Mouse (Mus musculus): ENCODE measurements around the gene Hoxc12. TPM values are rescaled to one million over a fixed set of nuclear protein-coding genes. Genes with fewer than 3 reads are reported as not detected.

Hoxc12 gene
- not detected for total RNA-seq (2023)

DNA sequence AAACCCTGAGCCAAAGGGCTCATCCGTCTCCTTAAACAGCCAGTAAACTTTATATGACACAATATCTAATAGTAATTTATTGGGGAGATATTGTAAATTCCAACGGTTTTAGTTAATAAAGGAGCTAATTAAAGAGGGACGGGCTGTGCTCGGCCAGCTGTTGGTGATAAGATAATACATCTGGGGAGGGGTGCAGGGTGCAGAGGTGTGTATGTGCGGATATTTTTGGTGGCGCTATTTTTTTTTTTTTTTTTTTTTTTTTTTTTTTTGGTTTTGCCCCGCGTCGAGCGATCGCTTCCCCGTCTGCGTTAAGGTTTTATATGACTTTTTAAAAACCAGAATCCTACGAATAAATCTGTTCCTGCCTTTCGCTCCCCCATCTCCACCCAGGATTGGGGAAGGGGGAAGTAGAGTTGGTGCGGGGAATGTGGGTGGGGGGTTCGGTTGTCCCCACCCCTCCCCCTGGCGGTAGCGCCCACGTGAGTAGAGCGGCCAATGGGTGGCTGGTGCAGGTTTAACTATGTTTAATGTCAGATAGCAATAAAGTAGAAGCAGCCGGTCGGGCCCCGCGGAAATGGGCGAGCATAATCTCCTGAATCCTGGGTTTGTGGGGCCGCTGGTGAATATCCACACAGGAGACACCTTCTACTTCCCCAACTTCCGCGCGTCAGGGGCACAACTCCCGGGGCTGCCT lies at the start of gene Hoxc12:
Gene Hoxc12 (plus strand): TSS at position 479 of the 694 bp plus-strand sequence.

DNA sequence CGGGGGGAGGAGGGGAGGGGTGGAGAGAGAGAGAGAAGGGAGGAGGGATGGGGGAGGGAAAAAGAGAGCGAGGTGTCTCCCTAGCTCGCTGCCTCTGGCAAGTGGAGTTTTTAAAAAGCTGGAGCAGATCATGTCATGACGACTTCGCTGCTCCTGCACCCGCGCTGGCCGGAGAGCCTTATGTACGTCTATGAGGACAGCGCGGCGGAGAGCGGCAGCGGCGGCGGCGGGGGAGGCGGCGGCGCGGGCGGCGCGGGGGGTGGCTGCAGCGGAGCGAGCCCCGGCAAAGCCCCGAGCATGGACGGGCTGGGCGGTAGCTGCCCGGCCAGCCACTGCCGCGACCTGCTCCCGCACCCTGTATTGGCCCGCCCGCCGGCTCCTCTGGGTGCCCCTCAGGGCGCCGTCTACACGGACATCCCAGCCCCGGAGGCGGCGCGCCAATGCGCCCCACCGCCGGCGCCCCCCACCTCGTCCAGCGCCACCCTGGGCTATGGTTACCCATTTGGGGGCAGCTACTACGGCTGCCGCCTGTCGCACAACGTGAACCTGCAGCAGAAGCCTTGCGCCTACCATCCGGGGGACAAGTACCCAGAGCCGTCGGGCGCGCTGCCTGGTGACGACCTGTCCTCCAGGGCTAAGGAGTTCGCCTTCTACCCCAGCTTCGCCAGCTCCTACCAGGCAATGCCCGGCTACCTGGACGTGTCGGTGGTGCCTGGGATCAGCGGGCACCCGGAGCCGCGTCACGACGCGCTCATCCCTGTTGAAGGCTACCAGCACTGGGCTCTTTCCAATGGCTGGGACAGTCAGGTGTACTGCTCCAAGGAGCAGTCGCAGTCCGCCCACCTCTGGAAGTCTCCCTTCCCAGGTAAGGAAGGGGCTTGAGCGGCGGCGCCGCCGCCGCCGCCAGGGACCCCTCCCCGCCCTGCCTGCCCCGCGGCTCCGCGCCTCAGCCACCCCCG lies 15.2 kb upstream of the Hoxc12 start, which contains the start of gene Hoxc13:
Gene Hoxc13 (plus strand): TSS at position 51 of the 959 bp plus-strand sequence.

DNA sequence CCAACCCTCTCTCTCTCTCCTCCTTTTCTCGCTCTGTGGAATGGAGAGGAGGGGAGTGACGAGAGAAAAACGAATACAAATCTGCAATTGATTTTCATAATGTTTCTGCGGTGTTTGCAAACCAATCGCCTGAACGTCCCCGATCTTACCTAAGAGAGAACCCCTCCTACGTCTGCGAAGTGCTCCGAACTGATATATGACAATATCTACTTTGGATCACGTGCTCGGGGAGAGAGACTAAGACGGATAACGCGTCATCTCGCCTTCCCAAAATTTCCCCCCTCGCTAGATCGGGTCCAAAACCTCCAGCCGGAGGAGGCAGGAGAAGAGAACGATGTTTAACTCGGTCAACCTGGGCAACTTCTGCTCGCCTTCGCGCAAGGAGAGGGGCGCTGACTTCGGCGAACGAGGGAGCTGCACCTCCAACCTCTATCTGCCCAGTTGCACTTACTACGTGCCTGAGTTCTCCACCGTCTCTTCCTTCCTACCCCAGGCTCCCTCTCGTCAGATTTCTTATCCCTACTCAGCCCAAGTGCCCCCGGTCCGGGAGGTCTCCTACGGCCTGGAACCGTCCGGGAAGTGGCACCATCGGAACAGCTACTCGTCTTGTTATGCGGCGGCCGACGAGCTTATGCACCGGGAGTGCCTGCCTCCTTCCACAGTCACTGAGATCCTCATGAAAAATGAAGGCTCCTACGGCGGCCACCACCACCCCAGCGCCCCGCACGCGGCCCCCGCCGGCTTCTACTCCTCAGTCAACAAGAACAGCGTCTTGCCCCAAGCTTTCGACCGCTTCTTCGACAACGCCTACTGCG lies 17.8 kb downstream of the Hoxc12 start, which contains the start of gene Hoxc11:
Gene Hoxc11 (plus strand): TSS at position 236 of the 815 bp plus-strand sequence.

GRCm38 (mm10) chr15:102966776-102967311 lies 30.3 kb downstream of the Hoxc12 start, which contains the start of gene Hoxc10:
Hoxc10 (plus strand) TSS chr15:102966796.

GRCm38 (mm10) chr15:102967312-102967510 lies 30.7 kb downstream of the Hoxc12 start, which contains the start of gene Hoxc5:
Hoxc5 (plus strand) TSS chr15:102967443.

DNA sequence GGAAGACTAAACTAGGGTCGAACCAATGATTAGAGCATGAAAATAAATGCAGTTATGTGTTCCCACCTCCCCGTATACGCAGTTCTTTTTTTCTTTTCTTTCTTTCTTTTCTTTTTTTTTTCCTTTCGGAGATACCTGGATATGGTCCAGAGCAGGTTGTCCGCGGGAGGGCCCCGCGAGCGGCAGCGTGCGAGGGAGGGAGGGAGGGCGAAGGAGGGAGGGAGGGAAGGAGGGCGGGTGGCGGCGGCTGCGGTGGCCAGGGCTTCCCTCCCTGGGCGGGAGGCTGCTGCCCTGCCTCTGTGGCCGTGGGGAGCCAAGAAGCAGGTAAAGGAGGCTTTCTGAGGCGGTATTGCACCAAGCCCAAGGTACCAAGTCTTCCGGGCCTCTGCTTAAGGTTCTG lies 39.6 kb downstream of the Hoxc12 start, which contains the start of gene Hoxc9:
Gene Hoxc9 (plus strand): TSS at position 269 of the 400 bp plus-strand sequence.

Other genes with a start within 250 kb of the Hoxc12 start
- gene Calcoco1, start 214.6 kb upstream of the Hoxc12 start, total RNA-seq (2023), result 10 to 100 TPM; 55.1 to 59.3 TPM
- not detected for gene Hoxc13, start 15.7 kb upstream of the Hoxc12 start, total RNA-seq (2023)
- not detected for gene Hoxc11, start 17.7 kb downstream of the Hoxc12 start, total RNA-seq (2023)
- gene Hoxc10, start 30.0 kb downstream of the Hoxc12 start, total RNA-seq (2023), result not detected
- gene Hoxc5, start 30.7 kb downstream of the Hoxc12 start, total RNA-seq (2023), result not detected
- not detected for gene Hoxc9, start 39.7 kb downstream of the Hoxc12 start, total RNA-seq (2023)
- not detected for gene Hoxc8, start 53.9 kb downstream of the Hoxc12 start, total RNA-seq (2023)
- gene Hoxc6, start 61.5 kb downstream of the Hoxc12 start, total RNA-seq (2023), result not detected
- gene Hoxc4, start 82.2 kb downstream of the Hoxc12 start, total RNA-seq (2023), result not detected
- gene Smug1, start 230.3 kb downstream of the Hoxc12 start, total RNA-seq (2023), result 10 to 100 TPM; 10.3 to 11.8 TPM

Measured in B cell, adult 67 days (primary cell).